Mouse (Mus musculus): Measurements from ENCODE around the gene Zfp322a.

DNA sequence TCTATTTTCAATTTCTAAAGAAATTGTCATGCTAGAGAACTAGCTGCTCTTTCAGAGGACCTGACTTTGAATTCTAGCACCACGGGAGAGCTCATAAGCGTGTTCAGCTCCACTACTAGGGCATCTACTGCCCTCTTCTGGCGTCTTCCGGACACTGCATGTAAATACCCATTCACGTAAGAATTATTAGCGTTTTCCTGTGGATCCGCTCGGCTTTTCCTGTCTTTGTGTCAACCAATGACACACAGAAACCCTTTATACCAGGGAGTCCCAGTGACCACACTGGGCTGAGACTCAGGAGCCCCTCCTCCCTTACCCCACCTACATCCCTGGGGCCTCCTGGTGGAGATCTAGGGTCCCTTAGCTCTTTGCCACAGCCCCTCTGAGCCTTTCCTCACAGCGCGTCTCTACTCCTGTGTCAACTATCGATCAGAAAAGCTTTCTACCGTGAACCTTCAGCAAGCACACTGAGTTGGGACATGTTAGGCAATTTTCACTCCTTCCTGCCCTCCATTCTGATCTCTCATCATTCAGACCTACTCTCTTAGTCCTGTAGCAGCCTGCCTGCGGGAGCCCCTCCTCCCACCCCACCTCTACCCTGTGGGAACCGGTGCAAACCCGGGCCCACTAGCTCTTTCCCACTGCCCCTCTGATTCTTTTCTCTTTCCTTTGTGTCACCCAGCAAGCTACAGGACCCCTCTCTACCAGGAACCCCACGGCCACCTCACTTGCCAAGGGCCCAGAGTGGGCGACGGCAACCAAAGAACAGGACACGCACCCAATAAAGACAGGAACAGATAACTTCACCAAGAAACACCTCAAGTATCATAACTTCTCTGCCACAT is 32.9 kb upstream of the Zfp322a start:
- TF ChIP-seq POLR2A (IDR thresholded peaks at IDR 0.05; ENCODE audit: low read depth, low read length) (no peak), CTCF (IDR thresholded peaks at IDR 0.05; ENCODE audit: extremely low read depth, insufficient read depth, insufficient read length, insufficient replicate concordance) (peak; percentile 54; the same call in 1 of the 2 replicates)
